Mouse (Mus musculus): ENCODE data around the gene Bahcc1. TPM values are rescaled to one million over a fixed set of nuclear protein-coding genes. Genes with fewer than 3 reads are reported as not detected.

The Bahcc1 gene
- total and polyA plus RNA-seq, 2 experiments from 2014 or later: 9.5 to 49.8 TPM

DNA sequence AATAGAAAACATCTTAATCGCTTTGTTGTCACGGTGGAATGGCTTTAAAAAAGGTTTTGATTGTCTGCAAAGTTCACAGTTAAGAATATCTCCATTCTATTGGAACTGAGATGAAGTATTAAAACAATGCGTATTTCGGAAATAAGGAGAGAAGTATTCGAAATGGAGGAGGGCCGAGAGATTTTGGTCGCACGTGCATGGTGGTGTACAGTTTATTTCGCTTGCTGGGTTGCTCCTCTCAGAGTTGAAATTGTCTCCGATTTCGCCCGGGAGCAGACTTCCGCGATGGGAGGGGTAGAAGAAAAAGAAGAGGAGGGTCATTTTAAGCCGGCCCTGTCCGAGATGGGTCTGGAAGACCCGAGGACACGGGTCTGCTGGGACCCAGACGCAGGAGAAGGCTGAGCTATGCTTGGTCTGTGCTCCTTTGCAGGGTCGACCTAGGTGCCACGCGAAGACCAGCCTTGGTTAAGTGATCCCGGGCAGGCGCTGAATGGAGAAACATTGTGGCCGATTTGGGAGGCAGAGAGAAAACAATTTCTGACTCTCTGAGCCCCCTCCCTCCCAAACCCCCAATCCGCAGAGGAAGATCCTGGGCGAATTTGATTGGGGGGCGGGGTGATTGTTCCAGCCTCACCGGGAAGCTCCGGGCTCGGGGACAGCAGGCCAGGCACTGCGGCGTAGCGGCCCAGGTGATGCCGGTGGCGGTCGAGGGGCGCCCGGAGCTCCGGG is 2.8 kb downstream of the Bahcc1 start:
- ATAC-seq (ENCODE audit: low FRiP score): no peak
- peak; percentile 70 for DNase-seq (ENCODE audit: low spot score)
- peak overlapping the region; percentile 99 for H3K27ac ChIP-seq (ENCODE audit: low read depth, low read length)
- under 1% methylated on average over 36 of the region's 40 CpGs for WGBS
- peaks cover 3% of the 10 kb centered on the region; the same call in 1 of the 2 replicates for H3K36me3 ChIP-seq (ENCODE audit: insufficient read depth, low read length)
- peak overlapping the region; percentile 100 for H3K9ac ChIP-seq (replicated peaks; ENCODE audit: low read length, poor library complexity, severe bottlenecking)
- H3K27me3 ChIP-seq (ENCODE audit: insufficient read depth, low read length): no peaks in the 10 kb centered on the region
- H3K4me2 ChIP-seq (ENCODE audit: low read depth, low read length, poor library complexity, severe bottlenecking): peak overlapping the region; percentile 95
- no peaks in the 10 kb centered on the region for H3K9me3 ChIP-seq (ENCODE audit: low read length)
- peaks cover 15% of the 10 kb centered on the region for H3K4me1 ChIP-seq (ENCODE audit: insufficient read depth, low read length)
- H3K4me3 ChIP-seq (ENCODE audit: low read depth, low read length): peak overlapping the region; percentile 97
- no peak for TF ChIP-seq CTCF (IDR thresholded peaks at IDR 0.05)

DNA sequence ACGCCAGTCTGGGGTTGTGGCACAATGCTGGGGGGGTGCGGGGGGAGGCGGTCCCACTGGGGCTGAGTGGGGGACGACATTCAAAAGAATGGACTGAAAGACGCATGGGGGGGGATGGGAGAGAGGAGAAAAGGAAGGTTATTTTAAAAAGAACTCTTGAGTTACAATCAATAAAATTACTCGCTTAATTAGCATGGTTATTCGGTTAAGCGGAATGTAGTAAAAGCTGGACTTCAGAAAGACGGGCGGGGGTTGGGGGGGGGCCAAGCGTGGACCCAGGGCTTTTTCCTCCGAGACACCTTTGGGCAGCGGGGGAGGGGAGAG is 3.3 kb downstream of the Bahcc1 start:
- Histone ChIP-seq H3K4me3 (ENCODE audit: low read depth, low read length) (peak overlapping the region; percentile 97), H3K27me3 (ENCODE audit: insufficient read depth, low read length) (no peaks in the 10 kb centered on the region), H3K4me1 (ENCODE audit: insufficient read depth, low read length) (peaks cover 15% of the 10 kb centered on the region), H3K27ac (ENCODE audit: low read depth, low read length) (peak overlapping the region; percentile 99), H3K36me3 (ENCODE audit: insufficient read depth, low read length) (peaks cover 3% of the 10 kb centered on the region; the same call in 1 of the 2 replicates), H3K9me3 (ENCODE audit: low read length) (no peaks in the 10 kb centered on the region), H3K4me2 (ENCODE audit: low read depth, low read length, poor library complexity, severe bottlenecking) (peak overlapping the region; percentile 95), H3K9ac (replicated peaks; ENCODE audit: low read length, poor library complexity, severe bottlenecking) (peak overlapping the region; percentile 100)
- ATAC-seq (ENCODE audit: low FRiP score): no peak
- no peak for DNase-seq (ENCODE audit: low spot score)
- 1% methylated on average over 10 of the region's 13 CpGs for WGBS
- TF ChIP-seq CTCF (IDR thresholded peaks at IDR 0.05): no peak

- no peaks in the 10 kb centered on the region for H3K27me3 ChIP-seq (ENCODE audit: insufficient read depth, low read length)
- peak overlapping the region; percentile 97 for H3K4me3 ChIP-seq (ENCODE audit: low read depth, low read length)
- H3K9me3 ChIP-seq (ENCODE audit: low read length): no peaks in the 10 kb centered on the region
- peaks cover 3% of the 10 kb centered on the region; the same call in 1 of the 2 replicates for H3K36me3 ChIP-seq (ENCODE audit: insufficient read depth, low read length)
- peak overlapping the region; percentile 95 for H3K4me2 ChIP-seq (ENCODE audit: low read depth, low read length, poor library complexity, severe bottlenecking)
- TF ChIP-seq CTCF (IDR thresholded peaks at IDR 0.05): no peak
- ATAC-seq (ENCODE audit: low FRiP score) (no peak), DNase-seq (ENCODE audit: low spot score) (peak; percentile 76)
- peak overlapping the region; percentile 100 for H3K9ac ChIP-seq (replicated peaks; ENCODE audit: low read length, poor library complexity, severe bottlenecking)
- peak overlapping the region; percentile 99 for H3K27ac ChIP-seq (ENCODE audit: low read depth, low read length)
- WGBS: under 1% methylated on average over 76 of the region's 96 CpGs
- H3K4me1 ChIP-seq (ENCODE audit: insufficient read depth, low read length): peaks cover 18% of the 10 kb centered on the region
Measured at GRCm38 (mm10) chr11:120236438-120237165, 3.9 kb downstream of the Bahcc1 start.

- Histone ChIP-seq H3K4me1 (ENCODE audit: insufficient read depth, low read length) (peaks cover 17% of the 10 kb centered on the region), H3K4me3 (ENCODE audit: low read depth, low read length) (peak overlapping the region; percentile 97), H3K9me3 (ENCODE audit: low read length) (no peaks in the 10 kb centered on the region), H3K36me3 (ENCODE audit: insufficient read depth, low read length) (peaks cover 3% of the 10 kb centered on the region; the same call in 1 of the 2 replicates), H3K4me2 (ENCODE audit: low read depth, low read length, poor library complexity, severe bottlenecking) (peak overlapping the region; percentile 95), H3K9ac (replicated peaks; ENCODE audit: low read length, poor library complexity, severe bottlenecking) (peak overlapping the region; percentile 100), H3K27ac (ENCODE audit: low read depth, low read length) (peak overlapping the region; percentile 99), H3K27me3 (ENCODE audit: insufficient read depth, low read length) (no peaks in the 10 kb centered on the region)
- no peak for TF ChIP-seq CTCF (IDR thresholded peaks at IDR 0.05)
- WGBS: under 1% methylated on average over 87 of the region's 89 CpGs
- DNase-seq (ENCODE audit: low spot score) (peak; percentile 39), ATAC-seq (ENCODE audit: low FRiP score) (no peak)
Measured at GRCm38 (mm10) chr11:120237166-120238131, 4.7 kb downstream of the Bahcc1 start.

DNA sequence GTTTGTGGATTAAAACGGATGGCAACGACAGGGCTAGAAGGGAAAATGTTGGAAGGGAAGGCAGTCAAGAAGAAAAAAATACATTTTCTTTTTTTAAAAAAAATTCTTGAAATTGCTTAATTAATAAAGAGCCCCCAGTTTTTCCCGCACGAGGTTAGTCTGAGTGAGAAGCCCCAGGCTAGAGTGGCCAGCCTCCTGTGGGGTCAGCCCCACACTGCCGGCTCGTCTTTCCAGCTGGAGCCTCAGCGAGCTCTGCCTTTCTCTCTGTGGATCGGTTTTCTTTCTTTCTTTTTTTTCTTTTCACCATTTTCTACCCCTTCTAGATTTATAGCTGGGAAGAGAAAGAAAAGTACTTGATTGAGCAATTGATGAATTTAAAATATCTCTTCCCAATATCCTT is 5.6 kb downstream of the Bahcc1 start:
- H3K27me3 ChIP-seq (ENCODE audit: insufficient read depth, low read length): no peaks in the 10 kb centered on the region
- no peaks in the 10 kb centered on the region for H3K9me3 ChIP-seq (ENCODE audit: low read length)
- 4% methylated on average over 8 of the region's 8 CpGs for WGBS
- peak overlapping the region; percentile 95 for H3K4me2 ChIP-seq (ENCODE audit: low read depth, low read length, poor library complexity, severe bottlenecking)
- H3K4me1 ChIP-seq (ENCODE audit: insufficient read depth, low read length): peaks cover 20% of the 10 kb centered on the region
- no peak for ATAC-seq (ENCODE audit: low FRiP score)
- peak overlapping the region; percentile 99 for H3K27ac ChIP-seq (ENCODE audit: low read depth, low read length)
- DNase-seq (ENCODE audit: low spot score): peak; percentile 46
- peak overlapping the region; percentile 100 for H3K9ac ChIP-seq (replicated peaks; ENCODE audit: low read length, poor library complexity, severe bottlenecking)
- H3K4me3 ChIP-seq (ENCODE audit: low read depth, low read length): peak overlapping the region; percentile 97
- no peak for TF ChIP-seq CTCF (IDR thresholded peaks at IDR 0.05)
- H3K36me3 ChIP-seq (ENCODE audit: insufficient read depth, low read length): peaks cover 3% of the 10 kb centered on the region; the same call in 1 of the 2 replicates
